Mouse (Mus musculus): Measurements from ENCODE around the gene Rccd1. TPM values are rescaled to one million over a fixed set of nuclear protein-coding genes. Genes with fewer than 3 reads are reported as not detected.

Gene Rccd1
- polyA plus RNA-seq, 1 experiment from 2014 or later, result 6.8 TPM

DNA sequence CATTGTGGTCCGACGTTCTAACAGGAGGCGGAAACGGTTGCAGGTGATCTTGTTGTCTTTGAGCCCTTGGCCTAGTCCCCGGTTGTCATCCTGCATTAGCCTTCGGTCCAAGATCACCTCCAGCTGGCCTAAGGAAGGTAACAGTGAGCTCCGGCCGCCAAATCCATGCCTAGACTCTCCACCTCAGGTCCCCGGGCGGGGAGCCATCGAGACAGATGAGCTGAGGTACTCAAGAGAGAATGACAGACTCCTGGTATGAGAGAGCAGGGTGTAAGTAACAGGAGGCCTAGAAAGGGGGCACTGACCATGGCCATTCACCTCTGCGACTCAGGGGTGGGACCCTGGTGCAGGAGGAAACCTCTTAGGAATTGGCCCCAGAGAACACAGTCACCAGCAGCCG, 32.1 kb upstream of the Rccd1 start:
- H3K4me2 ChIP-seq (ENCODE audit: low read depth, low read length), result no peak overlapping the region
- no peak overlapping the region for H3K9ac ChIP-seq (ENCODE audit: low read depth, low read length)
- H3K4me1 ChIP-seq (ENCODE audit: control insufficient read depth, insufficient read depth, low read length), result no peaks in the 10 kb centered on the region
- DNase-seq (ENCODE audit: low spot score), result no peak
- WGBS, result 78% methylated on average over 13 of the region's 13 CpGs
- ATAC-seq (ENCODE audit: low read depth), result no peak
- H3K27me3 ChIP-seq (replicated peaks; ENCODE audit: control insufficient read depth, insufficient read depth, low read length), result no peaks in the 10 kb centered on the region
- H3K27ac ChIP-seq (replicated peaks; ENCODE audit: low read depth, low read length), result peak overlapping the region; percentile 24; the same call in 1 of the 2 replicates
- H3K9me3 ChIP-seq (ENCODE audit: control insufficient read depth, low read length), result no peaks in the 10 kb centered on the region
- H3K4me3 ChIP-seq (ENCODE audit: low read depth, low read length), result no peak overlapping the region
- H3K36me3 ChIP-seq (ENCODE audit: control insufficient read depth, insufficient read depth, low read length), result peaks cover 82% of the 10 kb centered on the region

DNA sequence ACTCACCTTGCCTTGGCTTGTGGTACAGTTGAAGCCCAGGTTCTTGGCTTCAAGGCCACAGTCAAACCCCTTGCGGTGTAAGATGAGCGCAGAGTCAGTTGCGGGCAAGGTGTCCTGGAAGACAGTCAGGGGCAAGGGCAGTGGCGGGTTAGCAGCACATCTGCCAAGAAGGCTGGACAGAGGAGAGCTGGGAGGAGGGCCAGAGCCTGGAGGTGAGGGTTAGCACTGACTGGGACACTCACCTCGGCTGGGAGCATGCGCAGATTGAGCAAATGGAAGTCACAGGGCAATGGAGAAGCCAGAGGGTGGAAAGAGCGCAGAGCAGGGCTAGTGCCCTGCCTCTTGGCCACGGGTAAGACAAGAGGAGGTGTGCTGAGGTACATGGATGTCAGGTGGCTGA, 28.7 kb upstream of the Rccd1 start:
- no peak overlapping the region for H3K27ac ChIP-seq (replicated peaks; ENCODE audit: low read depth, low read length)
- H3K9me3 ChIP-seq (ENCODE audit: control insufficient read depth, low read length), result no peaks in the 10 kb centered on the region
- H3K9ac ChIP-seq (ENCODE audit: low read depth, low read length), result no peak overlapping the region
- no peak for ATAC-seq (ENCODE audit: low read depth)
- H3K4me1 ChIP-seq (ENCODE audit: control insufficient read depth, insufficient read depth, low read length), result no peaks in the 10 kb centered on the region
- H3K4me3 ChIP-seq (ENCODE audit: low read depth, low read length), result no peak overlapping the region
- H3K27me3 ChIP-seq (replicated peaks; ENCODE audit: control insufficient read depth, insufficient read depth, low read length), result no peaks in the 10 kb centered on the region
- WGBS, result 95% methylated on average over 8 of the region's 8 CpGs
- no peak for DNase-seq (ENCODE audit: low spot score)
- no peak overlapping the region for H3K4me2 ChIP-seq (ENCODE audit: low read depth, low read length)
- H3K36me3 ChIP-seq (ENCODE audit: control insufficient read depth, insufficient read depth, low read length), result peaks cover 71% of the 10 kb centered on the region

DNA sequence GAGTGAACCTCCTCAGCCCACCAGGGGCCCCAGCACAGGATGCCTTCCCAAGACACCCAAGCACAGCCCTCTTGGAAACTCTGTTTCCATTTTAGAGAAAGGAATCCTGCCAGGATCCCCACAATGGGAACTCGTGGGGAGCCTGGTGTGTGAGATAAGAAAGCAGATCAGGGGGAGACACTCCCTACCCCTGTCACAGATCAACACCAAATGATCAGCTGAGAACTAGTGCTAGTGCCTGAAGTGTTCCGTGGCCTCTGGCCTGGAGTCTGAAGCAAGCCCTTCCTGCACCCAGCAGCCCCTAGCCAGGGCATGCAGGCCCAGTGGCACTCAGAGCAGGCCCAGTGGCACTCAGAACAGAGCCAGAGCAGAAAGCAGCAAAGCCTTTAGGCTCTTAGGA, 26.6 kb upstream of the Rccd1 start:
- no peak for DNase-seq (ENCODE audit: low spot score)
- Histone ChIP-seq H3K9me3 (ENCODE audit: control insufficient read depth, low read length) (no peaks in the 10 kb centered on the region), H3K9ac (ENCODE audit: low read depth, low read length) (no peak overlapping the region), H3K27me3 (replicated peaks; ENCODE audit: control insufficient read depth, insufficient read depth, low read length) (no peaks in the 10 kb centered on the region), H3K4me1 (ENCODE audit: control insufficient read depth, insufficient read depth, low read length) (peaks cover 3% of the 10 kb centered on the region; the same call in 1 of the 2 replicates), H3K36me3 (ENCODE audit: control insufficient read depth, insufficient read depth, low read length) (peaks cover 53% of the 10 kb centered on the region), H3K4me2 (ENCODE audit: low read depth, low read length) (no peak overlapping the region), H3K4me3 (ENCODE audit: low read depth, low read length) (no peak overlapping the region), H3K27ac (replicated peaks; ENCODE audit: low read depth, low read length) (no peak overlapping the region)
- no peak for ATAC-seq (ENCODE audit: low read depth)
- 74% methylated on average over 2 of the region's 2 CpGs for WGBS

DNA sequence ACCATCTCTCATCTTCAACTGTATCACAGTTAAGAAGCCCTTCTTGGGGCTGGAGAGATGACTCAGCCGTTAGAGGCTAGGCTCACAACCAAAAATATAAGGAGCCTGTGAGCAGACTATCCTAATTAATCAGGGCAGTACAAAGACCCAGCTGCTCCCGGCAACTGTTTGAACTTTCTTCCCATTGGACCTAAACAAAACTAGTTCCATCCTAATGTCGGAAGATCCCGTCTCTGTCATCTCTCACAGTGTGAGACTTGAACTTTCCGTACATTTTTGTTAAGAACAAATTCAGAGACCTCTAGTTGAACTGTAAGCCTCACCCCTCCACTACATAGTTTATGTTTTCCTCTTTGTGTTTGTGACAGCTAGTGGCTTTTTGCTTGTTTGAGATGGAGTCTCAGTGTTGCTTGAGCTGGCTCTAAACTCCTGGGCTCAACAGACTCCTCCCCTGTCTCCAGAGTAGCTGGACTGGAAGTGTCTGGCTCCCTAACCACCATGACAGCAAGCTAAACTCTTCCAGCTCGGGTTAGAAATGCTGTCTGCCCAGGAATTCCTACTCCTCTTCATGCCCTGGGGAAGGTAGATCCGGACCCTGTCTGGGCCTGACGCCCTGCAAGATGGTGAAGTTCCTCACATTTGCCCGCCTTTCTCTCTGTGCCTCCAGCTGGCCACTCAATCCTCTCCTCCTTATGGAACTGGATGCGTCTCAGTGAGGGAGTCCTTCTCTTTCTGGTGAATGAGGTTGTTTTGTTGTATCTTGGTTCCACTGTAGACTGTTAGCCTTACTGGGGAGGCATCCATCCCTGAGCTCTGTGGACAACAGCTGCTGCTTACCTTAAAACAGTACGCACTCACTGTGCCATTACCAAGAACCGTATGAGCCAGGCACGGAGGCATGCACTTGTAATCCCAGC, 23.7 kb upstream of the Rccd1 start:
- DNase-seq (ENCODE audit: low spot score) (peak; percentile 40), ATAC-seq (ENCODE audit: low read depth) (no peak)
- Histone ChIP-seq H3K27me3 (replicated peaks; ENCODE audit: control insufficient read depth, insufficient read depth, low read length) (no peaks in the 10 kb centered on the region), H3K9ac (ENCODE audit: low read depth, low read length) (no peak overlapping the region), H3K9me3 (ENCODE audit: control insufficient read depth, low read length) (no peaks in the 10 kb centered on the region), H3K4me1 (ENCODE audit: control insufficient read depth, insufficient read depth, low read length) (peaks cover 9% of the 10 kb centered on the region; the same call in 1 of the 2 replicates), H3K4me3 (ENCODE audit: low read depth, low read length) (no peak overlapping the region), H3K27ac (replicated peaks; ENCODE audit: low read depth, low read length) (peak overlapping the region; percentile 63), H3K4me2 (ENCODE audit: low read depth, low read length) (no peak overlapping the region), H3K36me3 (ENCODE audit: control insufficient read depth, insufficient read depth, low read length) (peaks cover 31% of the 10 kb centered on the region)
- WGBS, result 56% methylated on average over 13 of the region's 13 CpGs

DNA sequence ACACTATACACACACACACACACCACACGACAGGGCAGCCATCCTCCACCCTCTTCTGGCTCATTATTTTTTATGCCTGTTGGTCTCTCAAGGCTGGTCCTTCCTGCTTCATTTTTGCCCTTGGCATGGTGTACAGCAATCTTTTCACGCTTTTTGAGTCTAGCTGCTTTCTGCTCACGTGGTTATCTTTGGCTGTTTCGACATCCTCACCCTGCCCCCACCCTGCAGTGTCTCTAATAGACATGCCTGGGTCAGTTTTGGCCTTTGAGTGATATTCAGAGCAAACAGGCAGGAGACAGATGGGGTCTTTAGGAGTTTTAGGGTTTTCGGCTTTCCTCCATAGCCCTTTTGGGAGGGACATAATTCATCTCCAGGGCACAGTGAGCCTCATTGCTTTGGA, 22.6 kb upstream of the Rccd1 start:
- no peaks in the 10 kb centered on the region for H3K27me3 ChIP-seq (replicated peaks; ENCODE audit: control insufficient read depth, insufficient read depth, low read length)
- peaks cover 21% of the 10 kb centered on the region for H3K36me3 ChIP-seq (ENCODE audit: control insufficient read depth, insufficient read depth, low read length)
- H3K4me2 ChIP-seq (ENCODE audit: low read depth, low read length), result no peak overlapping the region
- ATAC-seq (ENCODE audit: low read depth) (no peak), DNase-seq (ENCODE audit: low spot score) (no peak)
- peaks cover 9% of the 10 kb centered on the region; the same call in 1 of the 2 replicates for H3K4me1 ChIP-seq (ENCODE audit: control insufficient read depth, insufficient read depth, low read length)
- H3K27ac ChIP-seq (replicated peaks; ENCODE audit: low read depth, low read length), result no peak overlapping the region
- WGBS, result 87% methylated on average over 5 of the region's 5 CpGs
- no peaks in the 10 kb centered on the region for H3K9me3 ChIP-seq (ENCODE audit: control insufficient read depth, low read length)
- no peak overlapping the region for H3K4me3 ChIP-seq (ENCODE audit: low read depth, low read length)
- H3K9ac ChIP-seq (ENCODE audit: low read depth, low read length), result no peak overlapping the region

DNA sequence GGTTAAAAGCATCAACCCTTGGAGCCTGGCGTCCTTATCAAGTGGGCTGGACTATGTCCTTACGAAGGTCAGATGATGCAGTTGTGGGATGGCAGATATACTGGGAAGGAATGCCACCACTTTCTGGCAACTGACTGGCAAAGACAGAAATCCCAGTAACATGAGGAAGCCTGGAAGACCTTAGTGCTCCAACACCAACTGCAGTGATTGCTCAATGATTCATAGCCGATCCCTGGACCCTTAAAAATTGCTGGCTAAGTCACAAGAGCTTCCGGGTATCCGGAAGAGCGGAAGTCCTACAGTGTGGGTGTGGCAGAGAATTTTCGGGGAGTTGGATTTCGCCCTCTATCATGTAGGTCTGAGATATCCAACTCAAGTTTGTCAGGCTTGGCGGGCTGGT, 21.9 kb upstream of the Rccd1 start:
- no peaks in the 10 kb centered on the region for H3K27me3 ChIP-seq (replicated peaks; ENCODE audit: control insufficient read depth, insufficient read depth, low read length)
- H3K4me2 ChIP-seq (ENCODE audit: low read depth, low read length), result no peak overlapping the region
- ATAC-seq (ENCODE audit: low read depth), result no peak
- H3K36me3 ChIP-seq (ENCODE audit: control insufficient read depth, insufficient read depth, low read length), result peaks cover 15% of the 10 kb centered on the region
- H3K4me3 ChIP-seq (ENCODE audit: low read depth, low read length), result no peak overlapping the region
- no peak overlapping the region for H3K9ac ChIP-seq (ENCODE audit: low read depth, low read length)
- DNase-seq (ENCODE audit: low spot score), result no peak
- WGBS, result 92% methylated on average over 9 of the region's 9 CpGs
- H3K9me3 ChIP-seq (ENCODE audit: control insufficient read depth, low read length), result no peaks in the 10 kb centered on the region
- H3K4me1 ChIP-seq (ENCODE audit: control insufficient read depth, insufficient read depth, low read length), result peaks cover 11% of the 10 kb centered on the region; the same call in 1 of the 2 replicates
- no peak overlapping the region for H3K27ac ChIP-seq (replicated peaks; ENCODE audit: low read depth, low read length)

DNA sequence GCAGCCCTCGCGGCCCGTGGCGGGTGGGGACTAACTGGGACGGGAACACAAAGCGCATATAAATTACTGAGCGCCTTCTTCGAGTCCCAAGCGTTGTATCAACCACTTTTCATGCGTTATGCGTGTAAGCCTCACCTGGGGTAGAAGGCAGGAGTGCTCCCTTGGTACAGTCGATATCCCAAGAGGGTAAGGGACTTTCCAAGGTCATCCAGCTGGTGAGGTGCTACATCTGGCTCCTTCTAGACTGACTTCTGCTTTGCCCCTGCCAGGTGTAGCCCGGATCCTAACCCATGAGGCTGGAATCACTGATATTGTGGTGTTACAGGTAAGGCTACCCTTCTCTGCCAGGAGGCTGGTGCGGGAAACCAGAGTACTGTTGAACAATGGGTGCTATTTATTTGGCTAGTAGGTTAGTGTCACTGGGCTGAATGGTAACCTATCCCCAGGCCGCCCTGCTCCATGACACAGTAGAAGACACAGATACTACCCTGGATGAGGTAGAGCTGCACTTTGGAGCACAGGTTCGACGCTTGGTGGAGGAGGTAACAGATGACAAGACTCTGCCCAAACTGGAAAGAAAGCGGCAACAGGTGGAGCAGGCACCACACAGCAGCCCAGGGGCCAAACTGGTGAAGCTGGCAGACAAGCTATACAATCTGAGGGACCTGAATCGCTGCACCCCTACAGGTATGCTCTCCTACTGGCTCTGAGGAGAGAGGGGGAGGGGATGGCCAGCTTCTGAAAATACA, 19.2 kb upstream of the Rccd1 start:
- no peaks in the 10 kb centered on the region; the same call in 1 of the 2 replicates for H3K36me3 ChIP-seq (ENCODE audit: control insufficient read depth, insufficient read depth, low read length)
- peaks cover 21% of the 10 kb centered on the region for H3K4me1 ChIP-seq (ENCODE audit: control insufficient read depth, insufficient read depth, low read length)
- WGBS, result 25% methylated on average over 19 of the region's 19 CpGs
- no peaks in the 10 kb centered on the region for H3K9me3 ChIP-seq (ENCODE audit: control insufficient read depth, low read length)
- peak overlapping the region; percentile 81 for H3K4me2 ChIP-seq (ENCODE audit: low read depth, low read length)
- DNase-seq (ENCODE audit: low spot score) (no peak), ATAC-seq (ENCODE audit: low read depth) (no peak)
- peak overlapping the region; percentile 53 for H3K4me3 ChIP-seq (ENCODE audit: low read depth, low read length)
- H3K27ac ChIP-seq (replicated peaks; ENCODE audit: low read depth, low read length), result peak overlapping the region; percentile 79
- peak overlapping the region; percentile 83 for H3K9ac ChIP-seq (ENCODE audit: low read depth, low read length)
- no peaks in the 10 kb centered on the region for H3K27me3 ChIP-seq (replicated peaks; ENCODE audit: control insufficient read depth, insufficient read depth, low read length)

DNA sequence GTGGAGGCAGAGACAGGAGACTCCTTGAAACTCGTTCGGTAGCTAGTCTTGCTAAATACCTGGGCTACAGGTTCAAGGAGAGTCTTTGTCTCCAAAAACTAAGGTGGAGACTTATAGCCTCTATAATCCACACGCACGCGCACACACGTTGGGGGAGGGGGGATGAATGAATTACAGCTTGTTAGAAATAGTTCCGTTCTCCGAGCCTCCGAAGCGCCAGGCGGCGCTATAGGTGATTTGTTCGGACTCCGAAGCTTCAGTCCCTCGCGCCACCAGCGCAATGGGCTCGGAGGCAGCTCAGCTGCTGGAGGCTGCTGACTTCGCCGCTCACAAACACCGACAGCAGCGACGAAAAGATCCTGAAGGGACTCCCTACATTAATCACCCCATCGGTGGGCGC, 18.6 kb upstream of the Rccd1 start, which contains the start of gene Hddc3:
Gene Hddc3 (plus strand): TSS at position 247 of the 400 bp plus-strand sequence.
- DNase-seq (ENCODE audit: low spot score) (peak; percentile 97), ATAC-seq (ENCODE audit: low read depth) (peak; percentile 50)
- H3K27ac ChIP-seq (replicated peaks; ENCODE audit: low read depth, low read length), result peak within 1 kb of the TSS; percentile 79
- peak within 1 kb of the TSS; percentile 53 for H3K4me3 ChIP-seq (ENCODE audit: low read depth, low read length)
- peak within 1 kb of the TSS; percentile 81 for H3K4me2 ChIP-seq (ENCODE audit: low read depth, low read length)
- peak within 1 kb of the TSS; percentile 83 for H3K9ac ChIP-seq (ENCODE audit: low read depth, low read length)
- H3K27me3 ChIP-seq (replicated peaks; ENCODE audit: control insufficient read depth, insufficient read depth, low read length), result no peaks in the 10 kb centered on the region
- no peaks in the 10 kb centered on the region for H3K9me3 ChIP-seq (ENCODE audit: control insufficient read depth, low read length)
- peaks cover 24% of the 10 kb centered on the region for H3K4me1 ChIP-seq (ENCODE audit: control insufficient read depth, insufficient read depth, low read length)
- no peaks in the 10 kb centered on the region; the same call in 1 of the 2 replicates for H3K36me3 ChIP-seq (ENCODE audit: control insufficient read depth, insufficient read depth, low read length)
- 1% methylated on average over 24 of the region's 25 CpGs for WGBS

Data from embryonic facial prominence, embryonic 14.5 days (tissue).